In the genomic region with DNA sequence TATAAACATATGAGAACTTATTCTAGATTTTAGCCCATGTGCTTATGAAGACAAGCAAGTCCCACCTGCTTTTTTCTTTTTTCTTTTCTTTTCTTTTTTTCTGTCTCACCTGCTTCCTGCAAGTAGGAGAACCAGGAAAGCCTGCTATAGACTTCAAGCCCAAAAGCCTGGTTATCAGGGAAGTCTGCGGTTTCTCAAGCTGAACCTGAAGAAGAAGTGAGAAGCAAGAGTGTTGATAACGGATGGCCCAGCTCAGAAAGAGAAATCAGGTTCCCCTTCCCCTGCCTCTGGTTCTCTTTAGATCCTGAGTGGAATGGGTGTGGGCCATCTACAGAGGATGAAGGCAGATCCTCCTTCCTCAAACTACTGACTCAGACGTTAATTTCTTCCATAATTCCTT, we compare ENCODE assay signal across 36 mouse cellular contexts. TPM values are rescaled to one million over a fixed set of nuclear protein-coding genes. Genes with fewer than 3 reads are reported as not detected.
DNase-seq lines count a peak whose midpoint lies in the region; ATAC-seq and TF ChIP-seq lines count a peak whose summit lies in the region.
"Had no signal": no experiment of that assay in that cellular context is flagged by ENCODE, and none has a peak within 500 bp of the region (broad histone marks: within the 10 kb centered on the region; RNA-seq: fewer than 3 reads in every experiment).

No protein-coding gene starts in this region.

- WGBS in spleen, adult 2 months = 21% methylated on average over 3 of the region's 3 CpGs

- TF ChIP-seq POLR2A in spleen, adult 2 months (IDR thresholded peaks at IDR 0.05; ENCODE audit: low read depth, low read length) = no peak

- H3K36me3 ChIP-seq in spleen, adult 2 months (ENCODE audit: control insufficient read depth, insufficient read depth, low read length) = no peaks in the 10 kb centered on the region
- no peaks in the 10 kb centered on the region for H3K36me3 ChIP-seq in splenic B cell, adult 2 months (ENCODE audit: control insufficient read depth, insufficient read depth, low read length, poor library complexity, severe bottlenecking)
- H3K36me3 ChIP-seq: embryonic facial prominence, embryonic 10.5 days; embryonic facial prominence, embryonic 13.5 days; forebrain, embryonic 12.5 days; forebrain, embryonic 15.5 days; G1E; heart, embryonic 12.5 days; heart, embryonic 15.5 days; hindbrain, embryonic 15.5 days had no signal

- no peak for DNase-seq in spleen, adult 2 months (ENCODE audit: low read depth in 1 of 2, low spot score in 2 of 2)
- no peak for DNase-seq in spleen, adult 18-20 months
- peak; percentile 63 for DNase-seq in MEL-GATA-1-ER (ENCODE audit: extremely low read depth, low read depth)
- peak; percentile 44 for DNase-seq in splenic B cell, adult 2 months (ENCODE audit: low read depth, low spot score)
- DNase-seq in heart, adult 9 months (ENCODE audit: low spot score in 2 of 2) = no peak
- DNase-seq in frontal cortex, postnatal 25 days (ENCODE audit: low spot score in 2 of 2) = no peak
- no peak for DNase-seq in Muller cell, postnatal 12 days (ENCODE audit: inconsistent ontology term)
- DNase-seq: adrenal gland, postnatal 10 days; adrenal gland, postnatal 36 days; cerebellum, adult 18-20 months; cerebellum, adult 9-11 months; cerebellum, postnatal 25 days; gastrocnemius, postnatal 10 days; gastrocnemius, postnatal 36 days; heart, adult 11 months; heart, postnatal 10 days; heart, postnatal 4 days had no signal

- peak overlapping the region; percentile 62 for H3K27ac ChIP-seq in spleen, adult 2 months (ENCODE audit: insufficient read depth, low read length)
- H3K27ac ChIP-seq: embryonic facial prominence, embryonic 10.5 days; embryonic facial prominence, embryonic 13.5 days; forebrain, embryonic 12.5 days; forebrain, embryonic 15.5 days; heart, embryonic 15.5 days; hindbrain, embryonic 15.5 days had no signal

- H3K4me1 ChIP-seq in spleen, adult 2 months (ENCODE audit: control insufficient read depth, insufficient read depth, insufficient read length) = peaks cover 25% of the 10 kb centered on the region
- H3K4me1 ChIP-seq: embryonic facial prominence, embryonic 10.5 days; embryonic facial prominence, embryonic 13.5 days; forebrain, embryonic 12.5 days; forebrain, embryonic 15.5 days; heart, embryonic 12.5 days; heart, embryonic 15.5 days; hindbrain, embryonic 15.5 days had no signal

- no peak overlapping the region for H3K4me3 ChIP-seq in spleen, adult 2 months (ENCODE audit: extremely low read depth, insufficient read depth, insufficient read length)
- H3K4me3 ChIP-seq: embryonic facial prominence, embryonic 10.5 days; embryonic facial prominence, embryonic 13.5 days; erythroblast, embryonic 14.5 days; forebrain, embryonic 12.5 days; forebrain, embryonic 15.5 days; heart, embryonic 12.5 days; heart, embryonic 15.5 days; hindbrain, embryonic 15.5 days had no signal

- TF ChIP-seq CTCF in spleen, adult 2 months (IDR thresholded peaks at IDR 0.05; ENCODE audit: extremely low read depth, insufficient read depth, insufficient read length, insufficient replicate concordance) = no peak

- no peaks in the 10 kb centered on the region for H3K27me3 ChIP-seq in spleen, adult 2 months (ENCODE audit: control insufficient read depth, insufficient read depth, low read length)
- H3K27me3 ChIP-seq in splenic B cell, adult 2 months (ENCODE audit: control insufficient read depth, insufficient read depth, low read length, poor library complexity, severe bottlenecking) = no peaks in the 10 kb centered on the region
- H3K27me3 ChIP-seq: embryonic facial prominence, embryonic 13.5 days; forebrain, embryonic 12.5 days; forebrain, embryonic 15.5 days; heart, embryonic 12.5 days; heart, embryonic 15.5 days; hindbrain, embryonic 15.5 days; Patski had no signal

- ATAC-seq in granulocyte monocyte progenitor cell, adult 5-6 weeks (replicated peaks; ENCODE audit: poor library complexity, severe bottlenecking) = peak; percentile 17; the same call in 1 of the 2 replicates
- ATAC-seq: forebrain, embryonic 15.5 days; intestine, postnatal 0 days; Patski had no signal

RNA-seq across cellular contexts. Expression of gene Fcrla, which starts 4.7 kb away (rescaled TPM):
- polyA plus RNA-seq in spleen, adult 2 months (2012; rRNA removed) = 116 and 142 TPM in 2 replicates
- not detected in 2 replicates for total RNA-seq in granulocyte monocyte progenitor cell, adult 5-6 weeks (2014; fragmentation: Nextera tagmentation)
- not detected in 2 replicates for total RNA-seq in granulocyte monocyte progenitor cell, adult 5-6 weeks (2017)
- total RNA-seq: common myeloid progenitor, adult 5-6 weeks; gastrocnemius, adult 18-20 months had no signal
- polyA plus RNA-seq: brain, embryonic 14.5 days; embryonic facial prominence, embryonic 10.5 days; embryonic facial prominence, embryonic 13.5 days; erythroblast, embryonic 14.5 days; forebrain, embryonic 12.5 days; forebrain, embryonic 15.5 days; hindbrain, embryonic 11.5 days; hindbrain, embryonic 15.5 days; intestine, embryonic 14.5 days; intestine, postnatal 0 days; Patski had no signal

RNA-seq across cellular contexts. Expression of gene Fcrlb, which starts 19.3 kb away (rescaled TPM):
- polyA plus RNA-seq in spleen, adult 2 months (2012; rRNA removed) = 1.5 and 2.5 TPM in 2 replicates
- total RNA-seq in granulocyte monocyte progenitor cell, adult 5-6 weeks (2014; fragmentation: Nextera tagmentation) = not detected in 2 replicates
- not detected in 2 replicates for total RNA-seq in granulocyte monocyte progenitor cell, adult 5-6 weeks (2017)
- total RNA-seq: adrenal gland, adult 18-20 months; adrenal gland, postnatal 36 days; common myeloid progenitor, adult 5-6 weeks; G1E; gastrocnemius, adult 18-20 months; gastrocnemius, postnatal 10 days; gastrocnemius, postnatal 36 days; heart, adult 8-10 months; heart, postnatal 10 days; heart, postnatal 4 days had no signal
- polyA plus RNA-seq: embryonic facial prominence, embryonic 10.5 days; embryonic facial prominence, embryonic 13.5 days; erythroblast, embryonic 14.5 days; forebrain, embryonic 12.5 days; G1E; heart, embryonic 12.5 days; heart, embryonic 15.5 days; hindbrain, embryonic 11.5 days; intestine, embryonic 14.5 days had no signal

RNA-seq across cellular contexts. Expression of gene Fcgr2b, which starts 44.3 kb away (rescaled TPM):
- 47.5 and 71.3 TPM in 2 replicates for polyA plus RNA-seq in spleen, adult 2 months (2012; rRNA removed)
- 106 and 115 TPM in 2 replicates for total RNA-seq in granulocyte monocyte progenitor cell, adult 5-6 weeks (2014; fragmentation: Nextera tagmentation)
- total RNA-seq in granulocyte monocyte progenitor cell, adult 5-6 weeks (2017) = 106 and 143 TPM in 2 replicates
- polyA plus RNA-seq: embryonic facial prominence, embryonic 10.5 days; erythroblast, embryonic 14.5 days had no signal

RNA-seq across cellular contexts. Expression of gene Dusp12, which starts 46.7 kb away (rescaled TPM):
- 11.0 and 15.0 TPM in 2 replicates for polyA plus RNA-seq in spleen, adult 2 months (2012; rRNA removed)
- total RNA-seq in granulocyte monocyte progenitor cell, adult 5-6 weeks (2014; fragmentation: Nextera tagmentation) = 16.9 and 18.2 TPM in 2 replicates
- 10.3 and 10.9 TPM in 2 replicates for total RNA-seq in granulocyte monocyte progenitor cell, adult 5-6 weeks (2017)

RNA-seq across cellular contexts. Expression of gene Gm26620, which starts 47.2 kb away (rescaled TPM):
- polyA plus RNA-seq in spleen, adult 2 months (2012; rRNA removed) = 0.44 and 1.2 TPM in 2 replicates
- total RNA-seq in granulocyte monocyte progenitor cell, adult 5-6 weeks (2014; fragmentation: Nextera tagmentation) = not detected in 2 replicates
- total RNA-seq in granulocyte monocyte progenitor cell, adult 5-6 weeks (2017) = not detected in 2 replicates
- total RNA-seq: common myeloid progenitor, adult 5-6 weeks had no signal
- polyA plus RNA-seq: forebrain, embryonic 12.5 days; hindbrain, embryonic 11.5 days had no signal

Comparison
In these comparisons a context has a peak if more than half of its experiments do, and no peak if none do; other contexts are left out.
1. DNase-seq: peak in MEL-GATA-1-ER (single experiment) and splenic B cell, adult 2 months (single experiment); none in spleen, adult 2 months (0 of 2), spleen, adult 18-20 months (0 of 2), heart, adult 9 months (0 of 2), frontal cortex, postnatal 25 days (0 of 2) and Muller cell, postnatal 12 days (single experiment).